In the genomic region with DNA sequence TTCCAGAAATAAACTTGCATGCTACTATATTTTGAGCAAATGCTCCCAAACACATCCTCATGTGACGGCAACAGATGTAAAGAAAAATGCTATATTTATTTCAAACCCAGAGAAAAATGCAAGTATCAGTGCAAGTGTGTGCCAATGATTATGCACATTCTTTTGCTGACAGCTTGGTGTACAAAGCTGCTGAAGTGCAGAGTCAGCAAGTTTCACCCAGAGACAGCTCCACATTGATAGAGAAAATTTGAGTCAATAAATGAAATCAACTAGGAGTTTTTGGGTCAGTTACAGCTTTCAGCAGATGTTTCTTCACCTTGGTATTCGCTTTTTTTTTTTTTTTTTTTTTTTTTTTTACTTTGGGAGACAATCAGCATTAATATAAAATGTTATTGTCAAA, we compare ENCODE assay signal across 24 mouse cellular contexts.
DNase-seq lines count a peak whose midpoint lies in the region; ATAC-seq and TF ChIP-seq lines count a peak whose summit lies in the region.
"Had no signal": no experiment of that assay in that cellular context is flagged by ENCODE, and none has a peak within 500 bp of the region (broad histone marks: within the 10 kb centered on the region; RNA-seq: fewer than 3 reads in every experiment).

No protein-coding gene starts in this region.

- no peaks in the 10 kb centered on the region for H3K4me1 ChIP-seq in lung, embryonic 14.5 days (ENCODE audit: insufficient read depth)
- no peaks in the 10 kb centered on the region for H3K4me1 ChIP-seq in lung, postnatal 0 days (ENCODE audit: insufficient read depth, low read depth, low read length)
- peaks cover 0 to 4% of the 10 kb centered on the region in 2 experiments; a peak in 1 of 4 replicates for H3K4me1 ChIP-seq in MEL (ENCODE audit: control insufficient read depth in 1 of 2, insufficient read depth in 2 of 2, low read length in 2 of 2)
- H3K4me1 ChIP-seq in liver, embryonic 12.5 days: no peaks in the 10 kb centered on the region
- H3K4me1 ChIP-seq: embryonic facial prominence, embryonic 13.5 days; embryonic facial prominence, embryonic 15.5 days; forebrain, embryonic 13.5 days; forebrain, embryonic 15.5 days had no signal

- no peak for TF ChIP-seq CTCF in lung, embryonic 14.5 days (IDR thresholded peaks at IDR 0.05; ENCODE audit: low read depth)
- no peak for TF ChIP-seq CTCF in lung, postnatal 0 days (IDR thresholded peaks at IDR 0.05)
- TF ChIP-seq CTCF in MEL (IDR thresholded peaks at IDR 0.05 in 2 of 3, conservative IDR thresholded peaks at IDR 0.05 in 1 of 3; ENCODE audit: control insufficient read depth in 1 of 3, insufficient read depth in 1 of 3, low read depth in 2 of 3, low read length in 3 of 3, poor library complexity in 1 of 3, severe bottlenecking in 1 of 3): no peak
- TF ChIP-seq CTCF in brain, embryonic 14.5 days (IDR thresholded peaks at IDR 0.05; ENCODE audit: borderline replicate concordance, extremely low read depth, insufficient read depth, insufficient read length): no peak

- no peaks in the 10 kb centered on the region for H3K27me3 ChIP-seq in lung, embryonic 14.5 days (ENCODE audit: insufficient read depth, low read length)
- no peaks in the 10 kb centered on the region for H3K27me3 ChIP-seq in lung, postnatal 0 days (replicated peaks; ENCODE audit: insufficient read depth, low read length)
- H3K27me3 ChIP-seq in MEL (ENCODE audit: control insufficient read depth in 1 of 2, insufficient read depth in 2 of 2, low read length in 2 of 2): no peaks in the 10 kb centered on the region
- no peaks in the 10 kb centered on the region for H3K27me3 ChIP-seq in liver, embryonic 12.5 days (replicated peaks)
- H3K27me3 ChIP-seq: embryonic facial prominence, embryonic 15.5 days; forebrain, embryonic 13.5 days; forebrain, embryonic 15.5 days had no signal

- H3K79me2 ChIP-seq in MEL (ENCODE audit: control insufficient read depth, insufficient read depth, low read length, poor library complexity): no peaks in the 10 kb centered on the region

- no peaks in the 10 kb centered on the region for H3K9me3 ChIP-seq in lung, embryonic 14.5 days (ENCODE audit: low read depth, low read length)
- no peaks in the 10 kb centered on the region for H3K9me3 ChIP-seq in lung, postnatal 0 days (ENCODE audit: low read length)
- no peaks in the 10 kb centered on the region for H3K9me3 ChIP-seq in MEL (replicated peaks; ENCODE audit: insufficient read depth, low read length)
- no peaks in the 10 kb centered on the region for H3K9me3 ChIP-seq in liver, embryonic 12.5 days (replicated peaks)
- H3K9me3 ChIP-seq: embryonic facial prominence, embryonic 13.5 days; embryonic facial prominence, embryonic 15.5 days; forebrain, embryonic 13.5 days; forebrain, embryonic 15.5 days; G1E had no signal

- peak; percentile 39 for DNase-seq in lung, embryonic 14.5 days
- DNase-seq in lung, postnatal 0 days (ENCODE audit: low spot score): no peak
- DNase-seq in MEL (ENCODE audit: low read depth, low spot score): no peak
- peak; percentile 17 for DNase-seq in brain, embryonic 14.5 days (ENCODE audit: low read depth)
- peak; percentile 6 for DNase-seq in telencephalon, adult 2 months (ENCODE audit: low read depth, low spot score)
- DNase-seq in urinary bladder, adult 2 months (ENCODE audit: low spot score): no peak
- DNase-seq in layer of hippocampus, adult 11-12 months (ENCODE audit: low spot score): no peak
- DNase-seq: adrenal gland, adult 8-10 months; adrenal gland, postnatal 14 days; adrenal gland, postnatal 36 days; cerebellum, adult 11 months; cerebellum, adult 18-20 months; cerebellum, adult 8-10 months; cerebellum, adult 9-11 months; cerebellum, postnatal 14 days; cerebellum, postnatal 36 days; embryo, embryonic 11 days had no signal

- TF ChIP-seq EP300 in lung, postnatal 0 days (IDR thresholded peaks at IDR 0.05): no peak
- TF ChIP-seq EP300 in MEL (IDR thresholded peaks at IDR 0.05; ENCODE audit: low read depth in 1 of 2, low read length in 2 of 2): no peak

- H3K9ac ChIP-seq in lung, embryonic 14.5 days: no peak overlapping the region
- H3K9ac ChIP-seq in lung, postnatal 0 days (replicated peaks; ENCODE audit: low read depth): no peak overlapping the region
- H3K9ac ChIP-seq in MEL (ENCODE audit: control insufficient read depth, low read depth, low read length, poor library complexity, severe bottlenecking): no peak overlapping the region
- H3K9ac ChIP-seq in liver, embryonic 12.5 days: no peak overlapping the region
- H3K9ac ChIP-seq: embryonic facial prominence, embryonic 13.5 days; embryonic facial prominence, embryonic 15.5 days; forebrain, embryonic 13.5 days; forebrain, embryonic 15.5 days had no signal

- H3K4me2 ChIP-seq in lung, embryonic 14.5 days: no peak overlapping the region
- no peak overlapping the region for H3K4me2 ChIP-seq in lung, postnatal 0 days (replicated peaks; ENCODE audit: low read depth, low read length)
- no peak overlapping the region for H3K4me2 ChIP-seq in liver, embryonic 12.5 days
- H3K4me2 ChIP-seq: embryonic facial prominence, embryonic 13.5 days; embryonic facial prominence, embryonic 15.5 days; forebrain, embryonic 13.5 days; forebrain, embryonic 15.5 days had no signal

- WGBS in lung, embryonic 14.5 days: 41% methylated on average over 2 of the region's 2 CpGs
- WGBS in lung, postnatal 0 days: 44% methylated on average over 2 of the region's 2 CpGs
- WGBS in liver, embryonic 12.5 days (ENCODE audit: insufficient replicate concordance): 56% methylated on average over 2 of the region's 2 CpGs

- H3K27ac ChIP-seq in lung, embryonic 14.5 days (ENCODE audit: low read depth): no peak overlapping the region
- H3K27ac ChIP-seq in lung, postnatal 0 days (ENCODE audit: low read length): no peak overlapping the region
- no peak overlapping the region for H3K27ac ChIP-seq in MEL (ENCODE audit: control insufficient read depth, low read depth, low read length)
- H3K27ac ChIP-seq in liver, embryonic 12.5 days: no peak overlapping the region
- H3K27ac ChIP-seq: embryonic facial prominence, embryonic 13.5 days; embryonic facial prominence, embryonic 15.5 days; forebrain, embryonic 13.5 days; forebrain, embryonic 15.5 days had no signal

- no peak for TF ChIP-seq RAD21 in MEL (IDR thresholded peaks at IDR 0.05; ENCODE audit: low read depth, low read length)

- TF ChIP-seq POLR2A in MEL (IDR thresholded peaks at IDR 0.05; ENCODE audit: control insufficient read depth in 1 of 2, insufficient read depth in 1 of 2, low read depth in 1 of 2, low read length in 2 of 2, poor library complexity in 1 of 2): no peak
- TF ChIP-seq POLR2A in brain, embryonic 14.5 days (IDR thresholded peaks at IDR 0.05; ENCODE audit: borderline replicate concordance, extremely low read depth, insufficient read depth, insufficient read length, poor library complexity, severe bottlenecking): no peak

- H3K4me3 ChIP-seq in lung, embryonic 14.5 days (ENCODE audit: low read depth, low read length): no peak overlapping the region
- no peak overlapping the region for H3K4me3 ChIP-seq in lung, postnatal 0 days (ENCODE audit: low read depth, low read length)
- no peak overlapping the region for H3K4me3 ChIP-seq in MEL (ENCODE audit: control insufficient read depth in 1 of 2, insufficient read depth in 1 of 2, low read depth in 2 of 2, low read length in 2 of 2)
- no peak overlapping the region for H3K4me3 ChIP-seq in liver, embryonic 12.5 days
- H3K4me3 ChIP-seq: embryonic facial prominence, embryonic 13.5 days; embryonic facial prominence, embryonic 15.5 days; erythroblast, embryonic 14.5 days; forebrain, embryonic 13.5 days; forebrain, embryonic 15.5 days had no signal

- no peak for ATAC-seq in lung, embryonic 14.5 days (ENCODE audit: insufficient read depth)
- no peak for ATAC-seq in lung, postnatal 0 days
- ATAC-seq in liver, embryonic 12.5 days: no peak
- ATAC-seq: forebrain, embryonic 13.5 days; forebrain, embryonic 15.5 days had no signal

- H3K36me3 ChIP-seq in lung, embryonic 14.5 days (ENCODE audit: insufficient read depth): no peaks in the 10 kb centered on the region
- no peaks in the 10 kb centered on the region for H3K36me3 ChIP-seq in lung, postnatal 0 days (ENCODE audit: insufficient read depth, low read length)
- H3K36me3 ChIP-seq in MEL (ENCODE audit: control insufficient read depth in 1 of 2, insufficient read depth in 2 of 2, low read length in 2 of 2): no peaks in the 10 kb centered on the region
- H3K36me3 ChIP-seq in liver, embryonic 12.5 days: no peaks in the 10 kb centered on the region
- H3K36me3 ChIP-seq: embryonic facial prominence, embryonic 13.5 days; embryonic facial prominence, embryonic 15.5 days; forebrain, embryonic 15.5 days; G1E had no signal

TF ChIP-seq in MEL, 35 proteins besides CTCF, POLR2A, EP300 and RAD21:
- TF ChIP-seq ZMIZ1 (IDR thresholded peaks at IDR 0.05; ENCODE audit: low read depth, low read length): no peak
- TF ChIP-seq MAFK (IDR thresholded peaks at IDR 0.05; ENCODE audit: borderline replicate concordance, low read depth, low read length): peak; percentile 73
- TF ChIP-seq MEF2A (IDR thresholded peaks at IDR 0.05; ENCODE audit: extremely low read depth, insufficient replicate concordance, low read depth, low read length, poor library complexity, severe bottlenecking): no peak
- TF ChIP-seq NELFE (IDR thresholded peaks at IDR 0.05; ENCODE audit: low read depth, low read length): no peak
- TF ChIP-seq E2F4 (IDR thresholded peaks at IDR 0.05; ENCODE audit: borderline replicate concordance, low read depth, low read length): no peak
- TF ChIP-seq ZC3H11A (IDR thresholded peaks at IDR 0.05; ENCODE audit: low read depth, low read length): no peak
- TF ChIP-seq USF2 (IDR thresholded peaks at IDR 0.05; ENCODE audit: borderline replicate concordance in 1 of 2, insufficient read depth in 1 of 2, low read depth in 1 of 2, low read length in 2 of 2): no peak
- TF ChIP-seq ZKSCAN1 (IDR thresholded peaks at IDR 0.05; ENCODE audit: low read depth, low read length): no peak
- TF ChIP-seq TCF12 (IDR thresholded peaks at IDR 0.05; ENCODE audit: low read depth, low read length): no peak

Comparison
In these comparisons a context has a peak if more than half of its experiments do, and no peak if none do; other contexts are left out.
1. DNase-seq: peak in lung, embryonic 14.5 days (single experiment), brain, embryonic 14.5 days (single experiment) and telencephalon, adult 2 months (single experiment); none in lung, postnatal 0 days (single experiment), MEL (single experiment), urinary bladder, adult 2 months (single experiment) and layer of hippocampus, adult 11-12 months (single experiment).